Mouse (Mus musculus) embryonic fibroblast, embryonic 13.5 days (primary cell): ENCODE data around the gene Akt3.

Experiments used
- CTCF ChIP-seq: IDR thresholded peaks from 2 replicates; pipeline ENCODE4 v1.5.1; 2011; ENCODE audit warnings: mild to moderate bottlenecking, control low read depth, low read length, moderate library complexity, borderline replicate concordance; ENCODE audit not compliant: insufficient read depth
- POLR2A ChIP-seq: IDR thresholded peaks from 2 replicates; pipeline ENCODE4 v1.6.1; 2011; ENCODE audit warnings: low read depth, mild to moderate bottlenecking, control low read depth, low read length, moderate library complexity

DNA sequence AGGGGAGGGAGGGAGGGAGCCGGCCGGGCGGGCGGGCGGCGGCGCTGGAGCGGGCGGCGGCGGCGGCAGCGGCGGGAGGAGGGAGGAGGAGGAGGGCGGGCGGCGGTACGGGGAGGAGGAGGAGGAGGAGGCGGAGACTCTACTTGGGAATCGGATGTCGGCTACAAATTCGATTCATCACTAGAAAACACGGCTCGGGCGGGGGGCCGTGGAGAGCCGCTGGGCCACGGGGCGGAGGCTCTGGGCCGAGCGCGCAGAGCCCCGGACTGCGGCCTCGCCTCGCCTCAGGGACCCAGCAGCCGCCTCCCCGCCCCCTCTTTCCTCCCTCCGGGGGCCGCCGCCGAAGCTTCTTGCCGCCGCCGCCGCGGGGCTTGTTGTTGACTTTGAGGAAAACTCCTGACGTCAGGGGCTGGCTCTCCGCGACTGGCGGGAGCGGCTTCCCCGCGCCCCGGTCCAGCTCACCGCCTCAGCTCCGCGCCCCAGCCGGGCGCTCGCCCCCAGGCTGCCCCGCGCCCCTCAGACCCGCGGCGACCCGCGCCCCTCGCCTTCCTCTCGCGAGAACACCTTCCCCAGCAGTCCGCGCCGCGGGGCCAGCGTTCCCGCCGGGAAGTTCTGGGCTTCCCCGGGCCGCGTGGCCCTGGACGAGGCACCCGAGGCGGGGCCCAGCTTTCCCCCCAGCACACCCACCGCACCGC, 487 bp upstream of the Akt3 start:
- TF ChIP-seq POLR2A (peak; percentile 68), CTCF (no peak)
